Mouse (Mus musculus) 3T3-L1 (cell line): ENCODE results near the gene Gins2.

ENCODE experiments used
- DNase-seq: peaks from one replicate; pipeline ENCODE4 v3.0.0-alpha.2; 2015; ENCODE audit warnings: low read depth, low spot score

The Gins2 gene

DNA sequence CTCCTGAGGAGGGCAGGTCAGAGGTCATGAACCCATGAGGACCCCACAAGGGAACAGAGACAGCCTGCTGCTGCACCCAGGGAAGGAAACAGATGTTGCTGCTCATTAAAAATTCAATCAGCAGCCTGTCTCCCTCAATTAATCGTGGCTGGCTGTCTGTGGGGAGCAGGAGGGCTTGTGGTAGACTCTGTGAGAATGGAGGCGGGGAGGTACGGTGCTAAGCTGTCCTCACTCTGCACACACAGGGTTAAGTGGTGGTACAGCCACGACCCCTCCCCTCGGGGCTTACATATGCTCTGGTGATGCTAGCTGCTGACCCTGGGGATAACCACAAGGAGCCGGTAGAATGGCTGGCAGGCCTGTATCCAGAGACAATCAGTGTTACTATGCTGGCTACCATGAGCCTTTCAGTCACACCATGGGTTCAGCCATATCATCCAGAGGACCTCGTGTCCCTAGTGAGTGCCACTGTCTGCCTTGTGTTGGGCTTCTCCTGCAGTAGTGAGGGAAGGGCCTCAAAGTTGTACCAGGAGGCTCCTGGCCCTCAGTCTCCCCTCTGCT, 23.9 kb downstream of the Gins2 start:
- DNase-seq: no peak

DNA sequence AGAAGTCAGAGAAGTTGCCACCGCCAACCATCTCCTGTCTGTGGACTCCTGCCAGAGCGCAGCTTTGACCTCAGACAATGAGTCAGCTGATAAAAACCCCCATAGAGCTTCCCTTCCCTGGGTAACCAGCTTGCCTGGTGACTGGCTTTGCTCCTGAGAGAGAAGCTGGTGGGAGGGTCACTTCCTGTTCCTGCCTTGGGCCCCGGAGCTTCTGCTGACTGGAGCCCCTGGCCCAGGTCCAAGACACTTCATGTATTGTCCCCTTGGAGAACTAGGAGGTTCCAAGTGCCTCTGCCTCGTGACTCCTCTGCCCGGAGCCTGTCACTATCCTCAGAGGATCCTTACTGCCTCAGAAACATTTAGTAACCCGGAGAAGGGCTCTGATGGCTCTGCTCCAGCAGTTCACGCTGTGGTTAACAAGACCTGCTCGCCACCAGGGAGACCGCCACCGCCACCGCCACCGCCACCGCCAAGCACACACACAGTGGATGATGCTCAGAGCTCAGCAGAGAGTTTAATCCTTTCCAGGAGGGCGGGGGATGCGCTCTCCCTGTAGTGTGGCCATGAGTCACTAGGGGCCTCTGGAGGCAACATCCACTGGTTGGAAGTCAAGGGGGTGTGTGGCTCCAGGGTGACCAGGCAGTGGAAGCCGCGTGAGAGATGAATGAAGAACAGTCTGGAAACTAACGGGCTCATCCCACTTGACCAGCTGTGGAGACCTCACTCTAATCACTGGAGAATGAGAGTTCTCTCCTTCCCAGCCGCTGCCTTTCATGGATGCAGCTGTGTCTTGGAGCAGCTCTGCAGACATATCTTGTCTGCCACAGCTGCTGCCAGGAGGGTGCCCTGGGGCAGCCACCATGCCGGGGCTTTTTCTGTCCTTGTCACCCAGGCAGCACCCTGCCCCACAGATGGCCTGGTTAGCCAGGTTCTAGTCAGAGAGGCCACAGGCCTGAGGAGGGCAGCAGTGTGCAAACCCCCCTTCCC, 25.0 kb downstream of the Gins2 start:
- peak; percentile 96 for DNase-seq

DNA sequence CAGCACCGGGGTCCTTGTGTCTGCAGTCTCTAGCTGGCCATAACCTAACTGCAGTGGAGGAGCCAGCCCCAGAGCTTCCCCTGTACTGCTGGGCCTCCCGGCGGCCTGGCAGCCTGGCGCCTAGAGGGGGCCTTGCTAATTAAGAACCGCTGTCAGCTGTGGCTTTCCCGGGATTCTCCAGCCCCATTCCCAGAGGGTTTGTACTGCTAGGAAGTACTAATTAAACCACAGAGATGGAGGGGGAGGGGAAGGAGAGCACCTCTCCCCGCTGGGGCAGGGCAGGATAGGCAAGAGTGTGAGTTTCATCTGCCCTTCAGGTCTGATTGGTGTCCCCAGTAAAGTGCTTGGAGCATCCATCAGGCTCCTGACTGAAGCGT, 25.8 kb downstream of the Gins2 start:
- peak; percentile 75 for DNase-seq

DNA sequence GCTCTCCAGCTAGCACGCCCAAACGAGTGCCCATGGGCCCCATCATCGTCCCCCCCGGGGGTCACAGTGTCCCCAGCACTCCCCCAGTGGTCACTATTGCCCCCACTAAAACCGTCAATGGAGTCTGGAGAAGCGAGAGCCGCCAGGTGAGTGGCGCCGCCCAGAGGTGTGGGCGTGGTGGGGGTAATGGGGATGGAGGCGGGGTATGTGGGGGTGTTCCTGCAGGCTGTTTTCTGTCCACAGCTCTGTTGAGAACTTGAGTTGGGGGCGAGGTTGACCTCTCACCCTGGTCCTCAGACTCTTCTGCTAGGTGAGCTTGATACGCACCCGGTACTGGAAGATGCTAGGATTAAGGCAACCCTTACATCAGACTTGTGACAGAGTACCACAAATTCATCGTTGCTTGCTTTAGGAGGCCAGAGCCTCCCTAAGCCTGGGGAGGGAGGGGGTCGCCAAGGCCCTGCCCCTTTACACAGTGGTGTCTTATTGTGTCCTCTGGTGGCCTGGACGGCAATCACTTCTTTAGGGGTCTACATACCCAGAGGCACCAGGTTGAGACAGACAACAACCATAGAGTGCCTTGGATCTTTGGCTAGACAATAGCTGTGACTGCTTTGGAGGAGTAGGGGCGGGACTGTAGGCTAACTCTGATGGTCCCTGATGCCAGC, 26.3 kb downstream of the Gins2 start:
- no peak for DNase-seq

DNA sequence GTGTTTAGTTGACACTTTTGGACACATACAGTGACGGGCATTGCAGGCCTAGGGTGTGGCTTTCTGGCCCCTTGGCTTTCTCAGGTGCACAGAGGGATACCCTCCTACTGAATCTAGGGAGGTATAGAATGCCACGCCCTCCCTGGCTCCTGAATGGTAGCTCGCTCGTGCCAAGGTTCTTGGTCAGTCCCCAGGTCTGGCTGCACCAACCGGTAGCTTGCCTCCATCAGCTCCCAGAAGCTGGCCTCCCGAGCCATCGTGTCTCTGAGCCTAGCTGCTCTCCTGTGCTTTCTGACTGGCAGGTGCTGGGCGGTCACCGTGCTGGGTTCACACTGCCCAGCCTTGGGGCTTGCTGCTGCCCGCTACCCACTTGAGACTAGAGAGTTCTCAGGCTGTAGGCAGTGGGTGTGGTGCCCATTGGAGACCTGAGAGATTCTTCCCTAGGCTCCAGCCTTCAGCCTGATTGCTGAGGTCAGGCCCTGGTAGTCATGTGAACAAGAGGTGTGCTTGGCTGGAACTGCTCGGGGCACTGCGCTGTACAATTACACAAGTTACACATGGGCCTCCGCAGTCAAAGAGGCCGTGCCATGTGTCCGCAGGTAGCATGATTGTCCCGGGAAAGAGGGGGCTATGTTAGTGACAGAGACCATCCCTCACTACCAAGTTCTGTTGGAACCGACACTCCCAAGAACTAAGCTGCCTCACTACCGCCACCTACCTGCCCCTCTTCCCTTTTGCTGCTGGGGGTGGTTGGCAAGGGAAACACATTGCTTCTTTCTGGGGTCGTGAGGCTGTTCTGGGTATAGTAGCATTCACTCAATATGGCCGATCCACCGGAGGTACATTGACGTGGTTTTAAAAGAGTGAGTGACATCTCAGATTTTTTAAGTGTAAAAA, 27.3 kb downstream of the Gins2 start:
- DNase-seq: peak; percentile 17

DNA sequence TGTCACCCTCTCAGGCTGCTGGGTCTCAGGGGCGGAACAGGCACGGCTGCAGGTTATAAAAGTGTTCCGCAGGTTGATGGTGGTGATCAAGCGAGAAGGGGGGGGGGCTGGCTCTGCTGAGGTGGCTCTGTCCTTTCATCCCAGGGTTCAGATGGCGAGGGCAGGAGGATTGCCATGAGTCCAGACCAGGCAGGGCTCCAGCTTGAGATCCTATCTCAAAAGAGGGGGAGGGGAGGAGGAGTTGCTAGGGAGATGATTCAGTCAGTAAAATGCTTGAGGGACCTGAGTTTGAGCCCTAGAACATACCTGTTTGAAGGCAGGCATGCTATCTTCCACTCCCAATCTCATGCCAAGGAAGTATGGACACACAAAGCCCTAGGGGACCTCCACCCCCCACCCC, 28.6 kb downstream of the Gins2 start:
- DNase-seq: no peak

DNA sequence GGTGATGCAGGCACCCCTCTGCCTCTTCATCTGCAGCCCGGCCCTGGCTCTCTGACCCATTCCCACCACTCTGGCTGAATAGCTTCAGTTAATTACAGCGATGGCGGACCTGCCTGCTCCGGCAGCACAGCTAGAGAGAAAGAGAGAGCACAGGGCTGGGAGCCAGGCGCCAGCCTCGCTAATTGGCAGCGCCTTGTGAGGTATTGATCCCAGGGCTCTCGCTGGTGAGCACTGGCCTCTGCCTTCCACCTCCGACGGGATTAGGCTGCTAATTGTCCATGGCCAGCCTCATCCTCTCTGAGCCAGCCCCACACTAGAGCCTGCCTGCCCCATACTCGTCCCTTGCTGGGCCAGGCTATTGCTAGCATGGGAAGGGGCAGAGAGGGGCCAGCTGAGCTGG, 29.4 kb downstream of the Gins2 start:
- no peak for DNase-seq

DNA sequence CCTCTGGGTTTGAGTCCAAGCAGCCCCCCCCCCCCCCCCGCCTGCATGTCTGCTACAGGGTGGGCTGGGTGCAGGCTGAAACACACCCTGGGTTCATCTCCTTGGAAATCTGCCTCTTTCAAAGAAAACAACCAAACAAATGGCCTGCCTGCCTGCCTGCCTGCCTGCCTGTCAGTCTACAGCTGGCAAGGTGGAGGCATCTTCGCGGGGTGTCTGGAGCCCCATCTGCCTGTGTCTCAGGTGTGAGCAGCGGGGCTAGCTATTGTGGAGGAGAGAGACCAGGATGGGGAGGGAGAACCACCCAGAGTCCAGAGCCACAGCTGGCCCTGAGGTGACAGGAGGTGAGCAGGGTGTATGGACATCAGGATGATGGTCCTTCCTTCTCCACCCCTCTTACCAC, 30.9 kb downstream of the Gins2 start:
- no peak for DNase-seq

DNA sequence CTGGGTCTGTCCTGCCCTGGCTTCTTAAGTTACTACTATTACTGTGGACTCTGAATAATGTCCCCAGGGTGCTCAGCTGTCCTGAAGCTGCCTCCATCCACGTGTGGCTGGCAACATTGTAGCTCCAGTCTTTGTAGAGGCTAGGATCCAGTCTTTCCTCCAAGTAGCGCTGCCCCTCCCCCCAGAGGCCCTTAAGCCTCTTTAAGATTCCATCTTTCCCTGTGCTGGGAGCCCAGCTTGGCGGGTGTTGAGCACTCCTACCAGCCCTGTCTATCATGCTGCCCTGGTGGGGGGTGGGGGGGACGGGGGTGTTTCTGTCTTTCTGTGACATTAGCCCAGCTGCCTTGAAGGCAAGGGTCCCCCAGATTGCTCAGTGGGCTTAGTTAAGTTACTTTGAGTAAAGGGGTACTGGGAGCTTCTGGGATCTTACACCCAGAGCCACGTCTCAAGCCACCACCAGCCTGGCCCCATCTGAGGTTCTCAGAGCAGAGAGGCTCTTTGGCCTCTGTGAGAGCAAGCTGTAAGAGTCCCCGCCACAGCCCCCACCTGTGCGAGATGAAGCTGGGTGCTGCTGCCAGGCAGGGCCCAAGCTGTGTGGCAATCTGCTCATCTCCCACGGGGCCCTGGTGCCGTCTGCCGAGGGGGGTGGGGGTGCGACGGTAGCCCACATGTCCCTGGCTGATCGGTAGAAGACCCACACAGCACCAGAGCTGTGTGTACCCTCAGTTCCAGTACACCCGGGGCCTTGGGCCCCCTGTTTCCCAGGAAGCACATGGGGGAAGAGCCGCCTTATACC, 31.7 kb downstream of the Gins2 start:
- DNase-seq: no peak

DNA sequence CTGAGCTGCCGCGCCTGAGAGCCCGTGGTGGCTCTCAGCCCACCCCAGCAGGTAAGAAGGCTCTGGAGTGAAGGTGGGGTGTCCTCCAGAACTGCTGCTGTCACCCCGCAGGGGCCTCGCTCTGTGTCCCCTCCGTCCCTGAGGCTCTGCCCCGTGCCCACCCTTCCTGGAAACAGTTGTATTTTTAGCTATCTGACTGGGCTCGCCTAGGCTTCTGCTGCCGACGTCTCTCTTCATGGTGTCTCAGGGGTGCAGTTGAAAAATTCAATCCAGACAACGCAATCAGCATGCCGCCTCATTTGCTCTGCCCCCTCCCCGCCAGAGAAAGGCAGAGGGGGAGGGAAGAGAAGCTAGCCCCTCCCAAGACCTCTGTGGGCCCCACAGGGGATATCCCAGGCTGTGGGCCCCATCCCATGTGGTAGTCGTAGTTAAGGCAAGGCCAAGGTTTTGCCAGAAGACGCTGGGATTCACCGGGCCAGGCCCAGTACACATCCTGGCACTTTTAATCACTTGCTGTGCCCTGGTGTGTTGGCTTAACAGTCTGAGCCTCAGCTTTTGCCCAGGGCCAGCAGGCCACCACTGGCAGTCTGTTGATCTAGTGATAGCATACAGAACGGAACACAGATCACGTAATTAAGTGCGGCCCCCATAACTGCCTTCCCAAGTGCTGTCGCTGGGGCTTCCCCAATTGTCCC, 32.8 kb downstream of the Gins2 start:
- no peak for DNase-seq

DNA sequence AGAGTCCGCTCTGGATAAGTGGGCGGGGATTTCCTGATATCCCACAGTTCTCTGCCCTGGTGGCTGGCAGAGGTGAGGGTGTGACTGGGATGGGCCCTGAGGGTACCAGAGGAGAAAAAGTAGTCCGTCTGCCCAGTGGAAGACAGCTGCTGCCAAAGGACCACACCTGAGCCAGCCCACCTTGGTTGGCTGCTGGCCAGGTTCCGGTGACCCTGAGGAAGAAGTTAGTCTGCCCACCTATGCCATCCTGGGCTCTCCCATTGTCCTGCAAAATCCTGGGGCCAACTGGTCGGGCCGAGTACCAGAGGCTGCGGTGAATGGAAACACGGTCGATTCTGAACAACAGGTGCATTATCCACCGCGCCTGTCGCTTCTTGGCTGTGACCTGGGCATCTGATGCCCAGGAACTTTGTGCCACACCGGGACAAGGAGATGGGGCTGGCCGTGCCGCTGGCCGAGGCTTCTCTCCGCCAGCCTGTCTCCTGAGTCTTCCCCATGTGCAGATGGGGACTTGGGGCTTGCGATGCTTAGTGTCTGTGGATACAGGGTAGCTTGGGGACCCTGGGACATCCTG, 34.6 kb downstream of the Gins2 start:
- DNase-seq: no peak

DNA sequence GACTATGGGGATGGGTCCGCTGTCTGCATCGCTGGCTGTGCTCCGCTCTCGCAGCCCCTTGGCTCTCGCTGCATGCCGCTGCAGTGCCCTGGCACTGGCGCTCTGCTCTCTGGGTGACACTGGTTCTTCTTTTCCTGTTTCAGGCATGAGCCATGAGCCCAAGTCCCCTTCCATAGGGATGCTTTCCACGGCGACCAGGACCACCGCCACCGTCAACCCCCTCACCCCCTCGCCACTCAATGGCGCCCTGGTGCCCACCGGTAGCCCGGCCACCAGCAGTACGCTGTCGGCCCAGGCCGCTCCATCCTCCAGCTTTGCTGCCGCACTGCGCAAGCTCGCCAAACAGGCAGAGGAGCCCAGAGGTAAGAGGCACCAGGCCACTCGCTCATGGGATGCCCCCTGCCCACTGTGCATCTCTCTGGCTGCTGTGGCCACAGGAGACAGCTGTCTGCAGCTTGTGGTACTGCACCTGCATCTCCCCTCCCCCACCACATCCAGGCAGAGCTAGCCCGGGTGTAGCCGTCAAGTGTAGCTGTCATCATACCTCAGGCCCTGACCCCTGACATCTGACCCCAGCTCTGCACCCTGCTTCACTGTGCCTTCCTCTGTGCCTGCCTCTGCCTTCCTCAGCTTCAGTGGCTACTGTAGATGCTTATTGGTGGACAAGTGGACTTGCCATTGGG, 35.5 kb downstream of the Gins2 start:
- DNase-seq: no peak

DNA sequence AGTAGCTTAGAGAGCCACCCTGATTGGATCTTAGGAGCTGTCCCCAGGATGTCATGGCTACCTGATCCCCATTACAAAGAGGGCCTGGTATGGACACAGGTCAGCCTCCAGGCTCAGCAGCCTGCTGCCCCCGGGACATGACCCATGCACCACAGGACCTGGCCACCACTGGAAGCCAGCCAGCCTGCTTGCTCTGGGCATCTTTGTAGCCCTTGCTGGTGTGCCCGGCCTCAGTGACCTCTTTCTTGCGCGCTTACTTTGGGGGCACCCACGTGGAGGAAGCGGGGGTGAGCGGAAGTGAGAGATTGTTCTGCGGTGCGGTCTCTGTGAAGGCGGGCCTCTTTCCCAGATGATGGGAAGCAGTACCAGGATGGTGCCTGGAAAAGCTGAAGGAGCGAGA, 36.6 kb downstream of the Gins2 start:
- DNase-seq: no peak

DNA sequence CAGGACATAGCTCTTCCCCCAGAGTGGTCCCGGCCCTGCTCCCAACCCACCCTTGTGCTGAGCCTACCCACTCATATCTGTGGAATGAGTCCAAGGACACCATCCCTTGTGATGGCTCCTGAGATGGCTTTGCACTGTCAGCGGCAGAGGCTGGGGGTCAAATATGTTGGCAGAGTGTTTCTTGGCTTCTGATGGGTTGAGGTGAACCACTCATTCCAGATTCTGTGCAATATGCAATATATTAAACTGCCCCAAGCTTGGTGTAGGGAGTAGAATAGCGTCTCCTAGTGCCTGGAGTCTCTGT, 37.5 kb downstream of the Gins2 start:
- DNase-seq: no peak

DNA sequence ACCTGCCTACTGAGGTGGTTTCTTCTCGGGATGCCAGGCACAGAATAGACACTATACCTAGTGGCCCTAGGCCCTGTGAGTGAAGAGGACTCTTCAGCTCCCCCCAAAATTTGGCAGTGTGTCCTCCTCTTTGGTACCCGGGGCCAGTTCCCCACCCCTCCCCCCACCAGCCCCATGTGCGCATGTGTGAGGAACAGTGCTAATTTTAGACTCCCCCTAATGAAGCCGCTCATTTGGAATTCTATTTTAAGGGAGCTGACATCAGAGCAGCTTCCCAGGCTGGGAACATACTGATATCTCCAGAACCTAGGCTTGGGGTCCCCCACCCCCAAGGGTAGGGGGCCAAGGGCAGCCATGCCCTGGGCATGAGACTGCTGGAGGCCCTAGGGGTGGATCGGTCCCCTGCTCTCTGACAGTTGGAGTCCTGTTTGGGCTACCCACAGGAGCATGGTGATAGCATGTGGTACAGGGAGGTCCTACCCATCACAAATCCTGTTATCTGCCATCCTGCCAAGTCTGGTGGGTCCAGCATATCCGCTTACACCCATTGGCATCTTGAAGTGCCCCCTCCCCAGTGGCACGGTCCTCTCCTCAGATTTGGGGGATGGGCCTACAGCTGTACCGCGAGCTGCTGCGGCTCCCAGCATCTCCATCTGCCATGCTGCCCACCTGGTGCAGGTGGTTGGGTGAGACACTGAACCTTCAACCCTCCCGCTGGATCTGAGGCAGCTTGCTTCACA, 38.0 kb downstream of the Gins2 start:
- DNase-seq: no peak

DNA sequence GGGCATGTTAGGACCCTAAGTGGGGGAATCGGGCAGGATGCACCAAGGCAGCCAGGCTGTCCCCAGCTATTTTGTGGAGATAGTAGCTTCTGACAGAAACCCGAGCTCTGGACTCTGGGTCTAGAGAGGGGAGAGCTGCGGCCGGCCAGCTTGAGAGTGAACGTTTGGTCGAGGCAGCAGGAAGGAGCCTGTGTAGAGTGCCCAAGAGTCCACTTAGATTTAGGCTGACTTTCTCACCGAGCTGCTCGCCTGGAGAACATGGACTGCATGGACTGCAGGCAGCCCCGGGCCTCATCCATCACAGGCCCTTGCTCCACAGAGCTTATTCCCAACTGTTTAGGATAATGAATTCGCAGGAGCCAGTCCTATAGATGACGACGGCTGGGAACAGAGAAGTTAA, 38.7 kb downstream of the Gins2 start:
- no peak for DNase-seq

DNA sequence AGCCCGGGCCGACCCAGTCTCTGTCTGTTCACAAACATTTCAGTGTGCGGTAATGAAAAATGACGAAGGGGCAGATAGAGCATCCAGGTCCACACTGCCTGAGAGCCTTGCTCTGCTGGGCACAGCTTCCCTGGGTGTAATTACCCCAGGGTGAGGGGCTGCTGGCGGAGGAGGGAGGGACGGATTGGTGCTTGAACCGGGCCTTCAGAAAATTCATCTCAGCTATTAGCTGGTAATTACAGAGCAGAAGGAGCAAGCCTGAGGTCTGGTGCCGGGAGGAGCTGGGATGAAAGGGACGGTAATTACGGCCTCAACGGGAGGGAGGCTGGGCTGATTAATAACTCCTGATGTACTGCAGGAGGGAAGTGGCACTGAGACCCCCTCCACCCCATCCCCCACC, 39.2 kb downstream of the Gins2 start:
- no peak for DNase-seq

DNA sequence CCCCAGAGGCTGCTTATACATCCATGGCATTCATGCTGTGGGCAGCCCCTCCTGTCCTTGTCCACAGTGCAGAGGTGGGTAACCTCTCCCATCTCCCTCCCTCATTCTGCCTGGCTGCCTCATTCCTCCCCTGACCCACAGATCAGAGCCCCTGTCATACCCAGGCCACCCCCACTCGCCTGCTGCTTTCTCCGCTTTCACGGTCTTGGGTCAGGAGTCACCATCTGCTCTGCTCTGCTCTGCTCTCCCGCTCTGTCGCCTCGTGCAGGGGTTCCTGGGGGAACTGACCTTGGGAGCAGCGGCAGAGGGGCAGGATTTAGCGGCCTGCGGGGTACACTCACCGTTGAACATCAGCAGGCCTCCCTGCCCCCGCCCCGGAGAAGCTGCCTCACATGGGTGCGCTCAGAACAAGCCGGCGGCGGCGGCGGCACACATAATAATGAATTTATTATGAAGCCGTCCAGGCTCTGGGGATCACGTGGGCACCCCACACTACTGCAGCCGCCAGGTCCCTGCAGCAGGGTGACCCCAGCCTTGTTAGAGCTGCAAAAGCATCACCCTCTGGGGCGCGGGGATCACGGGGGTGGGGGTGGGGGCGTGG, 39.7 kb downstream of the Gins2 start:
- no peak for DNase-seq
